Mouse (Mus musculus) midbrain, embryonic 11.5 days (tissue): ENCODE measurements at regions not wholly inside any gene's neighbourhood (a gene's known extent, or its start where the extent isn't known, plus 50 kb on each side); places are given as distances from the start of the nearest gene placed in this dataset.

Experiments
- ATAC-seq: fragments of 200-750 bp; cut with Nextera tagmentation; 2 replicates; pipeline ENCODE4 v1.8.0; 2017; ENCODE audit warnings: moderate TSS enrichment, moderate library complexity; ENCODE audit not compliant: low FRiP score
- DNase-seq: peaks from one replicate; pipeline ENCODE4 v3.0.0; 2015; ENCODE audit warnings: low spot score; ENCODE audit errors: missing footprints
- H3K27ac ChIP-seq: fragments of 300-500 bp; sonication (generic); 2 replicates; pipeline ENCODE4 v1.5.1; 2014; ENCODE audit warnings: low read depth, low read length
- H3K27me3 ChIP-seq: fragments of 300-500 bp; sonication (generic); 2 replicates; pipeline ENCODE4 v1.6.1; 2014; ENCODE audit warnings: mild to moderate bottlenecking, low read length, moderate library complexity, mixed read lengths; ENCODE audit not compliant: control insufficient read depth, insufficient read depth
- H3K36me3 ChIP-seq: fragments of 300-500 bp; sonication (generic); 2 replicates; pipeline ENCODE4 v1.6.1; 2014; ENCODE audit warnings: mild to moderate bottlenecking, low read length, moderate library complexity, mixed read lengths; ENCODE audit not compliant: control insufficient read depth, insufficient read depth
- H3K4me1 ChIP-seq: fragments of 300-500 bp; sonication (generic); 2 replicates; pipeline ENCODE4 v1.6.1; 2014; ENCODE audit warnings: low read length; ENCODE audit not compliant: control insufficient read depth, insufficient read depth
- H3K4me2 ChIP-seq: fragments of 300-500 bp; sonication (generic); 2 replicates; pipeline ENCODE4 v1.6.1; 2014; ENCODE audit warnings: mild to moderate bottlenecking, moderate library complexity
- H3K4me3 ChIP-seq: fragments of 300-500 bp; sonication (generic); 2 replicates; pipeline ENCODE4 v1.5.1; 2014; ENCODE audit warnings: low read depth, low read length
- H3K9ac ChIP-seq: fragments of 300-500 bp; sonication (generic); 2 replicates; pipeline ENCODE4 v1.6.1; 2014; ENCODE audit warnings: low read length
- H3K9me3 ChIP-seq: fragments of 300-500 bp; sonication (generic); 2 replicates; pipeline ENCODE4 v1.6.1; 2016; ENCODE audit warnings: low read length; ENCODE audit not compliant: control insufficient read depth
- WGBS: fragments of 180-500 bp; shearing (Covaris S2); extraction: QIAGEN DNeasy Blood & Tissue Kit; methylation state at CpG from one replicate; pipeline ENCODE4 v1.1.7; 2014; 5-methylcytosine and 5-hydroxymethylcytosine counted together

- Histone ChIP-seq H3K27me3 (no peaks in the 10 kb centered on the region), H3K27ac (no peak overlapping the region), H3K4me1 (no peaks in the 10 kb centered on the region), H3K4me3 (no peak overlapping the region), H3K4me2 (no peak overlapping the region), H3K36me3 (no peaks in the 10 kb centered on the region), H3K9me3 (no peaks in the 10 kb centered on the region), H3K9ac (no peak overlapping the region)
- WGBS = 48% methylated on average over 5 of the region's 5 CpGs
- DNase-seq (peak; percentile 83), ATAC-seq (no peak)
Measured at GRCm38 (mm10) chrX:45340661-45341060, 250.0 kb downstream of the Prr32 start.
